ENCODE assay signal across 13 mouse cellular contexts in the genomic region with DNA sequence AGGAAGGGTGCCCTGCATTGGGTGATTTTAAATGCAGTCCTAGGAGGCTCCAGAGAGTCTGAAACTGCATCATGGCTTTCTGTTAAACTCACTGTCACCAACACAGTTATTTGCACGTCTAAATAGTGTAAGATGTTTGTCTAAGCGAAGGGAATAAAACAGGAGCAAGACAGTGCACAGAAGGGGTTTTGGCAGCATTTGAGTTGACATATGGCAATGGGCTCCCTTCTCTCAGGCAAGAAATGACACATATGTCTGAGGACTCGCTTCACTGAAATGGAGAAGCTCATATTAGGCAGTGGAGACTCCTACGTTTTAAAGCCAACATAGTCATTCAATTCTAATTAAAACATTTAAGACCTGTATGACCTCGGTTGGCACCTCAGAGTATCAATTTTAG.
DNase-seq lines count a peak whose midpoint lies in the region; ATAC-seq and TF ChIP-seq lines count a peak whose summit lies in the region.
"Had no signal": no experiment of that assay in that cellular context is flagged by ENCODE, and none has a peak within 500 bp of the region (broad histone marks: within the 10 kb centered on the region; RNA-seq: fewer than 3 reads in every experiment).

No protein-coding gene starts in this region.

- TF ChIP-seq CTCF in hindbrain, postnatal 0 days (IDR thresholded peaks at IDR 0.05; ENCODE audit: low read depth) = no peak

- H3K27ac ChIP-seq in kidney, embryonic 14.5 days (ENCODE audit: low read depth, low read length) = no peak overlapping the region
- no peak overlapping the region for H3K27ac ChIP-seq in hindbrain, postnatal 0 days

- no peaks in the 10 kb centered on the region for H3K36me3 ChIP-seq in kidney, embryonic 14.5 days (ENCODE audit: control insufficient read depth, insufficient read depth, low read length)
- H3K36me3 ChIP-seq in hindbrain, postnatal 0 days (ENCODE audit: insufficient read depth, low read length) = no peaks in the 10 kb centered on the region

- DNase-seq in kidney, postnatal 36 days = no peak
- peak; percentile 94 for DNase-seq in brain, adult 2 months (ENCODE audit: low read depth, low spot score)
- DNase-seq in cerebellum, adult 11-12 months = peak; percentile 65
- DNase-seq in hindbrain, postnatal 0 days (ENCODE audit: low spot score) = peak; percentile 53
- DNase-seq in adrenal gland, postnatal 14 days = no peak
- no peak for DNase-seq in thymus, postnatal 25 days
- DNase-seq: adrenal gland, adult 8-10 months; heart, adult 11 months; heart, postnatal 36 days; lung, postnatal 14 days had no signal

- no peaks in the 10 kb centered on the region for H3K27me3 ChIP-seq in kidney, embryonic 14.5 days (ENCODE audit: control insufficient read depth, insufficient read depth, low read length)
- H3K27me3 ChIP-seq in hindbrain, postnatal 0 days (ENCODE audit: insufficient read depth, low read length) = no peaks in the 10 kb centered on the region

- H3K9ac ChIP-seq in kidney, embryonic 14.5 days (ENCODE audit: low read depth, low read length) = no peak overlapping the region
- no peak overlapping the region for H3K9ac ChIP-seq in hindbrain, postnatal 0 days (replicated peaks; ENCODE audit: low read length)

- H3K4me1 ChIP-seq in kidney, embryonic 14.5 days (ENCODE audit: control insufficient read depth, insufficient read depth, low read length) = no peaks in the 10 kb centered on the region
- no peaks in the 10 kb centered on the region for H3K4me1 ChIP-seq in hindbrain, postnatal 0 days (ENCODE audit: insufficient read depth, low read length)

- H3K4me2 ChIP-seq in kidney, embryonic 14.5 days (replicated peaks; ENCODE audit: low read depth, low read length) = no peak overlapping the region
- no peak overlapping the region for H3K4me2 ChIP-seq in hindbrain, postnatal 0 days (ENCODE audit: low read depth, low read length)

- WGBS in kidney, embryonic 14.5 days = 32% methylated on average over 5 of the region's 5 CpGs
- 52% methylated on average over 5 of the region's 5 CpGs for whole genome bisulfite sequencing in hindbrain, postnatal 0 days

- peak; percentile 43; the same call in 1 of the 2 replicates for ATAC-seq in kidney, embryonic 14.5 days (ENCODE audit: low FRiP score, low TSS enrichment)
- peak; percentile 70 for ATAC-seq in hindbrain, postnatal 0 days
- ATAC-seq: CD4-positive, CD25-positive, alpha-beta regulatory T cell, adult 4 months had no signal

- H3K9me3 ChIP-seq in kidney, embryonic 14.5 days (ENCODE audit: control insufficient read depth, low read length) = no peaks in the 10 kb centered on the region
- H3K9me3 ChIP-seq in hindbrain, postnatal 0 days (ENCODE audit: low read length) = no peaks in the 10 kb centered on the region

- H3K4me3 ChIP-seq in kidney, embryonic 14.5 days (ENCODE audit: low read length) = no peak overlapping the region
- no peak overlapping the region for H3K4me3 ChIP-seq in hindbrain, postnatal 0 days (ENCODE audit: low read length)
- H3K4me3 ChIP-seq: erythroblast, embryonic 14.5 days had no signal

Comparison
In these comparisons a context has a peak if more than half of its experiments do, and no peak if none do; other contexts are left out.
1. DNase-seq: peak in brain, adult 2 months (single experiment), cerebellum, adult 11-12 months (single experiment) and hindbrain, postnatal 0 days (single experiment); none in kidney, postnatal 36 days (0 of 2), adrenal gland, postnatal 14 days (single experiment) and thymus, postnatal 25 days (single experiment).